Mouse (Mus musculus): Measurements from ENCODE around the gene H2-T24.
"Not testable (repeated sequence)": the region's sequence is repeated elsewhere in the genome, so short reads cannot be mapped to it uniquely, and the experiment has no call there.

The H2-T24 gene

DNA sequence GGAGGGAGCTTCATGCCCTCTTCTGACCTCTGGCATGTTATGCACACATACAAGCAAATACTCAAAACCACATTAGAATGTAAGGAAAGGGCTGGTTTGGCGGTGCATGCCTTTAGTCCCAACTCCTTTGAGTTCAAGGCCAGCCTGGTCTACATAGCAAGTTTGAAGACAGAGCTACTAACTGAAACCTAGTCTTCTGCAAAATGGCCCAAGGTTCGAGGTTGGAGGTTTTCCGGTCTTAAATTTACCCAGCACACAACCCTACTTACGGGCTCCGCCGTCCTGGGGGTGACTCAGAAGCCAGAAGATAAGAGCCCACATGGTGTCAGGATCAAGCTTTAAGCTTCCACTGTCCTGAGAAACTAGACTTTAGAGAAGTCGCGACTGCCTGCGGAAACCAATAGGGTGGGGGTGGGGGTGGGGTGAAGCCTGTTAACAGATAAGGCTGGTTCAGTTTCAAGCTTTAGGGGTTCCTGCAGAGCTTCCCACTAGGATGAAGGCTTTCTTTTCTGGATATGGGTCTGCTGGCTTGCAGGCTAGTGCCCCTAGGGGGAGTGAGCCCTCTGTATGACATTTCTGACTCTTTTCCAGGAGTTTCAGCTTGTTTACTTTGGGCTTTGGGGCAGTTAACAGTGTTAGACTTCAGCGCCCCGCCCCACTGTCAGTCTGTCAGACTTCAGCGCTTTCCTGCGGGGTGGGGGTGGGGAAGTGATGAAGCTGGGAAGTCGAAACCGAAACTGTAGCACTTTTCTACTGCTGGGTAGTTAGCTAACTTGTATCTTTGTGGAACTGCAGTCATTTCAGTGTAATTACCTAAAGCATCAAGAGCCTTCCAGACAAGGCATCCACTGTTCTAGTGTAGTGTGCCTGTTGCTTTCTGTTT, at the start of gene H2-T24:
Gene H2-T24 (minus strand): TSS at position 370 of the 883 bp plus-strand sequence.
- peak; percentile 97 for DNase-seq (ENCODE audit: extremely low read depth, low read depth)

DNA sequence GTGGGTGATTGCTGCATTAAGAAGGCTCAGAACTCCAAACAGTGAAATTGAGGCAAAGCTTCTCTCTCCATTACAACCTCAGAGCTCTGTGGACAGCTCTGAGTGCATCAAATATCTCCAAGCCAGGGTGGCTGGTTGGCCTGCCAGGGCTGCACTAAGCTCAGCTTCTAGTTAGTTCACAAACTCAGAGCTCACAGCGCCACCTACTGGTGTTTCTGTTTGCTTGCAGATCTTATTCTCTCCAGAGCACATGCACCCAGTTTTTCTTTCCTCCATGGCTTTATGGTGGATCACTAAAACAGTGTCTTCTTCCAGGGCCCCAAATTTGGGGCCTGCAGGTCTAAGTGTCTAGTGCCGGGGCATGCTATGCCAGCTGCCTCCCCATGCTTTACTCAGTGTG, 40.5 kb upstream of the H2-T24 start:
- DNase-seq (ENCODE audit: extremely low read depth, low read depth), result peak; percentile 66

DNA sequence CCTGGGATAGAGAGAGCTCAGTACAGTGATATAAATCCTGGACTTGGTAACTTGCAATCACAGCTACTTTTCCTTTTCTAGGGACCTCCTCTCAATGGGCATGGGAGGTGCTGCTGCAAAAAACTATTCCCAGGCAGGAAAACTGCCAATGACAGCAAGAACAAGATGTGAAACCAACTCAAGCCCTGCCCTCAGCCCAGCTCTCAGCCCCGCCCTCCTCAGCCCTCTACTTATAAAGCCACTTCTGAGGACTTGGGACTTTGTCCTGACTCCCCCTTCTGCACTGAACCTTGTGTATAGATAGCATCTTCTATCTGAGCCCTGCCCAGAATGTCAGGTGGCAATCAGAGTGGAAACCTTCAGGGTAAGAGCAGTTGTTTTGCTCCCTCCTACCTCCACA, 38.0 kb upstream of the H2-T24 start, which contains the start of gene Gm11127:
Gene Gm11127 (minus strand): TSS at position 10 of the 400 bp plus-strand sequence.
- not testable (repeated sequence) for DNase-seq (ENCODE audit: extremely low read depth, low read depth)

DNA sequence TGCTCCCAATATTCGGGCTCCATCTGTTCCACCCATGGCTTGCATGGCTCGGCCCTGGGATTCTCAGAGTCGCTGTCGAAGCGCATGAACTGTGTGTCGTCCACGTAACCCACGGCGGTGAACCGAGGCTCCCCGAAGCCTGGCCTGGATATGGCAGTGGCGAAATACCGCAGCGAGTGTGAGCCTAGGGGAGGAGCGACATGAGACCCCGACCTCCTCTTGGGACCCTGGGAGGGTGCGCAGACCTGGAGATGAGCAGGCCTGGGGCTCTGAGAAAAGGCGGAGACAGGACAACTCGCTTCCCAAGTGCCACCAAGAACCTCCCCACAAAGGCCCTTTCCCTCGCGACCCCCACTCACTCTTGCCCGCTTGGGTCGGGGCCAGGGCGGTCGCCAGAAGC, 37.6 kb upstream of the H2-T24 start:
- not testable (repeated sequence) for DNase-seq (ENCODE audit: extremely low read depth, low read depth)

DNA sequence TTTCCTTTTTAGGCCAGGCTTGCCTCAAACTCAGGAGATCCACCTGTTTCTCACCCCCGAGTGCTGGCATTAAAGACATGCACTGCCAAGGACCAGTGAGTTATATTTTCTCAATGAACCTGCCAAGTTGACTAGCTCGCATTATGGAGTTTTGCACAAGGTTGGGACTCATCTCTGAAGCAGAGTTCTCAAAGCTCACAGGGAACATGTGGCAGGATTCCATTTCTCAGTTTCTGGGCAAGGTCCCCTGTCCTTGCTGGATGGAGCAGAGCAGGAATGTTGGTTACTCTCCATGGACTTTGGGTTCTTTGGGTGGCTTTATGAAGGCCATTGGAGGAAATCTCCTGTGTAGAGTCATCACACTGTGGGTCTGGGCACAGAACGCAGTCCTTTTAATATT, 22.9 kb upstream of the H2-T24 start:
- DNase-seq (ENCODE audit: extremely low read depth, low read depth), result no peak

DNA sequence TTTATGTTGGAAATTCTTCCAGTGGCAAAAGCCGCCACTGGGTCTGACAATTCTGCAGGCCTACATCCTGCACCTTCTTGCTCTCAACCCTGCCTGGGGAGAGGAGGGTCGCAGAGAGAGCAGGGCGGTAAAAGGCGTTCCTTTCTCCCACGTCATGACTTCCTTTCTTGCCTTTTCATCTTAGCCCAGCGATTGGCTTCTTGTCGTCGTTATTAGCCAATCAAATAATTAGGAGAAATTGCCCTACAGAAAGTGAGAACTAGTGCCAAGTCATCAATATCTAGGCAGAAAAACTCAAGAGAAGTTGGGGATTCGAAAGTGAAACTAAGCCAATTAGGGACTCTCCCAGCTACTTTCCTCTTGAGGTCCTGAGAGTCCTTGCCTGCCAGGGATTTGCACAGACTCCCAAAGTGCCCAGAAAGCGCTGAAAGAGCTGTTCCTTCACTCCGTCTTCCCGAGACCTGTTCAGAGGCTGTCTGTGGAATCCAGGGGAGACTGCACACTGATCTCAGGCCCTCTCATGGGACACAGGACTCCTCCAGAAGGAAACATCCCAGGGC, 22.3 kb upstream of the H2-T24 start, which contains the start of the genes H2-T22 and Gm6034:
Gene H2-T22 (minus strand): TSS at position 138 of the 560 bp plus-strand sequence.
Gene Gm6034 (plus strand): TSS at position 352 of the 560 bp plus-strand sequence.
- peak; percentile 99 for DNase-seq (ENCODE audit: extremely low read depth, low read depth)

DNA sequence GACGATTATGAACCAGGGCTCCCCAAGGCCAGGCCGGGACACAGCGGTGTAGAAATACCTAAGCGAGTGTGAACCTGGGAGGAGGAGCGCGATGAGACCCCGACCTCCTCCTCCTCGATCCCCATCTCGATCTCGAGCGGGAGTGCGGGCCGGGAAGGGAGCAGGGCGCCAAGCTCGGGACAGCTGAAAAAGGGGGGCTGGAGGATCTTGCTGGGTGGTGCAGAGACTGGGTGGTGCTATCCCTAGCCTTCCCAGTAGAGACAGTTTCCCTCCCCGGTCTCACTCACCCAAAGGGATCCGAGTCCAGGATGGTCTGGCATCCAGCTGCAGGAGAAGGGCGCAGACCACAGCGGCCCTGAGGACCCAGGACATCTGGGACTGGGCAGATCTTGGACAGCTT, 21.7 kb upstream of the H2-T24 start:
- not testable (repeated sequence) for DNase-seq (ENCODE audit: extremely low read depth, low read depth)

DNA sequence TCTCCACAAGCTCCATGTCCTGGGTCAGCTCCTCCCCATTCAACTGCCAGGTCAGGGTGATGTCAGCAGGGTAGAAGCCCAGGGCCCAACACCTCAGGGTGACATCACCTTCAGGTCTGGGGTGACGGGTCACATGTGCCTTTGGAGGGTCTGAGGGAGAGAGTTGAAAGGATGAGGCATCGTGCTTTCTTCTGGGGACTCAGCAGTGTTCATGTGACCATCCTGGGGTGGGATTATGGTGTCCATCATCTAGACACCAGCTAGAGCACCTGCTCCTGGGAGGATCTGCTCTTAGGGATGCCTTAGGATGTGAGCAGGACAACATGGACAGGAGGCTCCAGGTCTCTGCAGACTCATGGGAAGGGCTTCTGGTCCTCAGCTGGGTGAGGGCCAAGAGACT, 20.2 kb upstream of the H2-T24 start:
- DNase-seq (ENCODE audit: extremely low read depth, low read depth), result not testable (repeated sequence)

DNA sequence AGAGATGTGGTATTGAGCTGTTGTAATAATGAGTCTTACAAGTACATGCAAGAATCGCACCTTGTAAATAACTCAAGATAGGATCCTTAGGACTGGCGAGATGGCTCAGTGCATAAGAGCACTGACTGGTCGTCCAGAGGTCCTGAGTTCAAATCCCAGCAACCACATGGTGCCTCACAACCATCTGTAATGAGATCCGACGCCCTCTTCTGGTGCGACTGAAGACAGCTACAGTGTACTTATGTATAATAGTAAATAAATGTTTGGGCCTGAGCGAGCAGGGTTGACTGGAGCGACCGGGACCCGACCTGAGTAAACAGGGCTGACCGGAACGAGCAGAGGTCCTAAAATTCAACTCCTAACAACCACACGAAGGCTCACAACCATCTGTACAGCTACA, 15.8 kb upstream of the H2-T24 start:
- not testable (repeated sequence) for DNase-seq (ENCODE audit: extremely low read depth, low read depth)

DNA sequence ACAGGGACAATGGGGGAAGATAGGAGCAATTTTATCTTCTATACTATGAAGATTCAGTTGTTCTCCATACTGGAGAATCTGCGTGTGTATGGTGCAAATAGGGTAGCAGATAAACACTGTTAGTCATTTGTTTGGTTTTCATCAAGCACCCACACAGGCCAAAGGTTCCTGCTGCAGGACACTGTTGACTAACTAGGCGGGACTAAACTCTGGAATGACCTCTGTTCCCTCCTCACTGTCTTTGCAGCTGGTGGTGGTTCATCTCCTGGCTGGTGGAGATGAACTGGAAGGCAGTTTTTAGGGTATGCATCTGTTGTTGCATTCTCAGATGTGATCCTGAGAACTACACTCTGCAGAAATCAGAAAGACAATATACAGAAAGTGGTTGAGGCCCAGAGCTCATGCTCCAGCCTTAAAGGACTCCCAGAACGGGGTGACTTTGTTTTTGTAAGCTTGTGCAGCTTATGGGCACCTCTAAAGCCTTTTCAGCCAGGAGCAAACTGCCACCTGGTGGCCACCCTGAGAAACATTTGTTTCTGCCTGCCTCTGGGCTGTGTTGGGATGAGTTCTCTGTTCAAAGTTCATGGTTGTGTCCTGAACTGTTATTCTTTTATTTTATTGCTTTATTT, 14.8 kb upstream of the H2-T24 start:
- DNase-seq (ENCODE audit: extremely low read depth, low read depth), result not testable (repeated sequence)

DNA sequence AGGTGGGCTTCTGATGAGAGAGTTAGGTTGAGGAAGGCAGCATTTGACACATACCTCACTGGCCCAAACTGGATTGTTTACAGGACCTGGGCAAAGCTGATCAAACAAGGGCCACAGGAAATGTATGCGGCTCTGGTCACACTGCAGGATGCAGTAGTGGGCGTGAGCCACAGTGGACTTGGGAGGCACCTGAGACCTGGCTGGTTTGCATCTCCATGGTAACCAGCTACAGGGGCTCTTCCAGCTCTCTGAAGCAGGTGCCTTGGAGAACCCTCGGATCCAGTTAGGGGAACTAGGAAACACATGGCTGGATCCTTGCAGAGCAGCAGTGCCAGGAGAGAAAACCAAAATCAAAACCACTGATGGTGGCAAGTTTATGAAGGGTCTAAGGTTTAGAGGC, 14.2 kb upstream of the H2-T24 start:
- not testable (repeated sequence) for DNase-seq (ENCODE audit: extremely low read depth, low read depth)

DNA sequence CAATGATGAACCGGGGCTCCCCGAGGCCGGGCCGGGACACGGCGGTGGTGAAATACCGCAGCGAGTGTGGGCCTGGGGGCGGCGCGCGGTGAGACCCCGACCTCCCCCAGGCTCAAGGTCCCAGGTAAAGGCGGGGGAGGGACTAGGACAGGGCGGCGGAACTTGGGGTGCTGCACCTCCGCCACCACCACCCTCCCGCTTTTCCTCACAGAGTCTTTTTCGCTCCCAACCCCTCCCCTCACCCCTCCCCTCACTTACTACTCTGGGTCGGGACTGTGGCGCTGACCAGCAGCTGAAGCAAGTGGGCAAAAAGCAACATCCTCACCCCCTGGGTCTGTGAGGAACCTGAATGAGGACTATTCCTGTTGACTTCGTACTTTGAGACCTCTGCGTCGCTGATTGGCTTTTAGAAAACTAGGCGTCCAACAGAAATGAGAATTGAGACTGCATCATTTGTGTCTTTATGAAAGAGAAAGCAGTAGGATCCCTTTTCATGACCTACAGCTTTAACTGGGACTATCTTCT, 12.1 kb upstream of the H2-T24 start, which contains the start of gene H2-T23:
Gene H2-T23 (minus strand): TSS at position 505 of the 525 bp plus-strand sequence.
- DNase-seq (ENCODE audit: extremely low read depth, low read depth), result peak; percentile 90

DNA sequence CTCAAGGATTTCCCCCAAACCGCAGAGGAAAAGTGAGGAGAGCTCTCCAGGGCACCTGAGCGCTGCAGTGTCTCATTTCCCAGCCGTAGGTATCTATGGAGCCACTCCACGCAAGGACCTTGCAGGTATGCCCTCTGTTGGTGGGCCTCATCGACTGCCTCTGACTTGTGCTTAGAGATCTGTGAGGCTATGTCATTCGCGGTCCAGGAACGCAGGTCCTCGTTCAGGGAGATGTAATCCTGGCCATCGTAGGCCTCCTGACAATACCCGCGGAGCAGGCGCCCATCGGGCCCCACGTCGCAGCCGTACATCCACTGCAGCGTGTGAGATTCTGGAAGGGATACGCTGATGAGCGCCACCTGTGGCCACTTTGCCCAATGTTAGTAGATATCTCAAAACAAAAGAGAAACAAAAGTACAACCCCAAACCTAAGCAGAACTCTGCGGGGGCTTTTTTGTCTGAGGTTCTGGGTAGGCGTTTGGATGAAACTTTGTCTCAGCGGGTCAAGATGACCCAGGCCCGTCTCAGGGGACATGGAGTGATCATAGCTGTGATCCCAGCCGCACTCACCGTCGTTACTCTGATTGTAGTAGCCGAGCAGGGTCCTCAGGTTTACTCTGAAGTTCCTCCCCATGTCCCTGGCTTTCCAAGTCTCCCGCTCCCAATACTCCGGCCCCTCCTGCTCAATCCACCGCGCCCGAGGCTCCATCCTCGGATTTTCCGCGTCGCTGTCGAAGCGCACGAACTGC, 11.4 kb upstream of the H2-T24 start:
- DNase-seq (ENCODE audit: extremely low read depth, low read depth), result not testable (repeated sequence)

DNA sequence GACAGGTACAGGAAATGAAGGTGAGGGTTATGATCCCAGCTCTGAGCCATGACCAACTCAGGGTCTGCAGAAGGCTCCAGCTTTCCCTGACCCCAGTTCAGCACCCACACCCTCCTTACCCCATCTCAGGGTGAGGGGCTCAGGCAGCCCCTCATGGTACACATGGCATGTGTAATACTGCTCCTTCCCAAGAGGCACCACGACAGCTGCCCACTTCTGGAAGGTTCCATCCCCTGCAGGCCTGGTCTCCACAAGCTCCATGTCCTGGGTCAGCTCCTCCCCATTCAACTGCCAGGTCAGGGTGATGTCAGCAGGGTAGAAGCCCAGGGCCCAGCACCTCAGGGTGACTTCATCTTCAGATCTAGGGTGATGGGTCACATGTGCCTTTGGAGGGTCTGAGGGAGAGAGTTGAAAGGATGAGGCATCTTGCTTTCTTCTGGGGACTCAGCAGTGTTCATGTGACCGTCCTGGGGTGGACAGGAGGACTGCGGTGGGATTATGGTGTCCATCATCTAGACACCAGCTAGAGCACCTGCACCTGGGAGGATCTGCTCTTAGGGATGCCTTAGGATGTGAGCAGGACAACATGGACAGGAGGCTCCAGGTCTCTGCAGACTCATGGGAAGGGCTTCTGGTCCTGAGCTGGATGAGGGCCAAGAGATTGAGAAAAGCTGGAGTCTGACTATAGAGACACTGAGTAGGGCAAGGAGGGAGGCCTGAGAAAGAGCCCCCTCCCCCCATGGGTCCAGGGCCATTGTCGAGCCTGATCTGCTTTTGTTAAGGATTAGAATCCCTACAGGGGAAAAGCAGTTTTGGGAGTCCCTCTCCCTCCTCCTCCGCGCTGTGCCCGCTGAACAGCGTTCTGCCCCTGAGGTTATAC, 10.6 kb upstream of the H2-T24 start:
- not testable (repeated sequence) for DNase-seq (ENCODE audit: extremely low read depth, low read depth)

DNA sequence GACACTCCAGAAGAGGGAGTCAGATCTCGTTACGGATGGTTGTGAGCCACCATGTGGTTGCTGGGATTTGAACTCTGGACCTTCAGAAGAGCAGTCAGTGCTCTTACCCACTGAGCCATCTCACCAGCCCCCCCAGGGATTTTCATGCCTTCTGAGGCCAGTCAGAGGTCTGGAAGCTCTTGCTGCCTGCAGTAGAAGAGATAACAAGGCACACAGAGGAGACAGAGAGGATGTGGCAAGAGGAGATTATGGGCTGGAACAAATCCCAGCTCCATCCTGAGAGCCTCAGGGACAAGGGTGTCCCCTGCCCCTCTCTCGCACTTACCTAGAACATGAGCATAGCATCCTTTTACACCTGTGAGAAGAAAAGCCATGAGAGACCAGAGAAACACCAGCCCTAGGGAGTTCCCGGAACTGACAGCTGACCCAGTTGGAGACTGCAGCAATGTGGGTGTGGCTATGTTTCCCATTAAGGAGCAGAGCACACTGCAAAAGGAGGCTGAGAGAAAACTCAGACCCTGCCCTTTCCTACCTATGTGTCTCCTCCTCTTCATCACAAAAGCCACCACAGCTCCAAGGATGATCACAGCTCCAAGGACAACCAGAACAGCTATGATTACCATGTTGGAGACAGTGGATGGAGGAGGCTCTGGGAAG, 9.8 kb upstream of the H2-T24 start:
- DNase-seq (ENCODE audit: extremely low read depth, low read depth), result peak; percentile 72

DNA sequence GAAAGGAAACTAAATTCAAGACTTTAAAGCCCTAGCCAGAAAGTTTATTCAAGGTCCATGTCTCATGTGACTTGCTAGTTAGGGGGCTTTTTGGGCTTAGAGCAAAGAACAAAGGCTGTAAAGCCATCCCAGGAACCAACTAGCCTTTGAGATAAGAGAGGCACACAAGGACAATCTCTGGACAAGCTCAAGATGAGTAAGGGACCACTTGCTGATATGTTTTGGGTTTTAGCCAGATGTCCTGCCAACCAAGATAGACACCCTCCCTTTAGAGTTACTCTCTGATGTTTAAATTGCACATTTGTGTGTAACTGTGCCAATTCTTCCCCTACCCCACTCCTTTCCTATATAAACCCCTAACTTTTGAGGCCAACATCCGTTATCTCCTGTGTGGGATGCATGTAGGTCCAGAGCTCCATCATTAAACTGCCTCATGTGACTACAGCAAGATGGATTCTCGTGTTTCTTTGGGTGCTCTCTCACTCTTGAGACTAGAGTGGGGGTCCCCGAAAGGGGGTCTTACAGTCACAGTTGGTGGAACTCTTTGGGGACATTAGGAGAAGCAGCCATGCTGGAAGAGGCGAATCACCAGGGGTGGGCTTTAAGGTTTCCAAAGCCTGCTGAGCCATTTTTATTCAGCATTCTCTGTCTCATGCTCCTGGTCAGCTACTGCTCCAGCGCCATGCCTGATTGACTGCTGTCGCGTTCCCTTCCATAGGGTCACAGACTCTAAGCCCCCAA, 8.7 kb upstream of the H2-T24 start:
- DNase-seq (ENCODE audit: extremely low read depth, low read depth), result no peak

DNA sequence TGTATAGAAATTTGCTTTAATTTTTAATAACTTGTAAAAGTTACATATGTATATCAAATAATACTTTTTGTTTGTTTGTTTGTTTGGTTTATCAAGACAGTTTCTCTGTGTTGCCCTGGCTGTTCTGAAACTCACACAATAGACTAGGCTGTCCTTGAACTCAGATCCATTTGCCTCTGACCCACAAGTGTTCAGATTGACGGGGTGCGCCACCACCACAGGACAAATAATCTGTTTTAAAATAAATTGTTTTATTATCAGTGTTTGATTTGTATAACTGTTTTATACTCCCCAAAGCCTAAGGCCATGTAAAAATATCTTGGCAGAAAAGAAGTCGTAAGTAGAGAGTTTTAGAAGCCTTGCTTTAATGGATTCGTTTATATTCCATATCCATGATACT, 7.3 kb upstream of the H2-T24 start:
- DNase-seq (ENCODE audit: extremely low read depth, low read depth), result no peak

DNA sequence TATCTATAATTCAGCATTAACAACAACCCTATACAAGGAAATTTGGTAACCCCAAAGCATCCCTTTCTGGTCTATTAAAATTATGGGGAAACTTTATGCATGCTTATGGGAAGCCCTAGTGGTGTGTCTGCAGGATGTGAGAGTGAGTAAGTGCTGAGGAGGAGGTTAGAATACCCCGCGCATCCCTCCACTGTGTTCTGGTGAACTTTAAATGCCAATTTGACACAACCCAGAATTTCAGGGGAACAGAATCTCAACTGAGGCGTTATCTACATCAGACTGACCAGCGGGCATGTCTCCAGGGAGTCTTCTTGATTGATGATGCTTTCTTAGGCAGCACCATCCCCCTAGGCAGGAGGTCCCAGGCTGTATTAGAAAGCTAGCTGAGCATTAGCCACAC, 5.5 kb upstream of the H2-T24 start:
- no peak for DNase-seq (ENCODE audit: extremely low read depth, low read depth)

DNA sequence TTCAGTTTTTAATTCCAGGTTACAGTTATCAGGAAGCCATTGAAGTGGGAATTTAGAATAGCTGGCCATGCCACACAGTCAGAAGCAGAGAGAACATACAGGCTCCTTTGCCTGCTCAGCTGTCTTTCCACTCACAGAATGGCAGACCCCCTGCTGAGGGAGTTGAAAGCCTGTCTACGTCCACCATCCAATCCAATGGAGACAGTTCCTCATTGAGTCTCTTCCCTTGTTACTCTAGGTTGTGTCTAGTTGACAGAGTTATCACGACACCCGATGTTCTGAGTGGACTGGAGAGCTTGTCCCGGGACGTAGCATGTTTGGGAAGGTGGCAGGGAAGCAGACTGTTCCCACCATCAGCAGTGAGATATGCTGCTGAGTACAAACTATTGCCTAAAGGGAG, 4.8 kb upstream of the H2-T24 start:
- no peak for DNase-seq (ENCODE audit: extremely low read depth, low read depth)
